Mouse (Mus musculus): ENCODE measurements around the gene Lrfn5. TPM values are rescaled to one million over a fixed set of nuclear protein-coding genes. Genes with fewer than 3 reads are reported as not detected.

Lrfn5 gene
- not detected in 2 replicates for polyA plus RNA-seq (2012; rRNA removed)

DNA sequence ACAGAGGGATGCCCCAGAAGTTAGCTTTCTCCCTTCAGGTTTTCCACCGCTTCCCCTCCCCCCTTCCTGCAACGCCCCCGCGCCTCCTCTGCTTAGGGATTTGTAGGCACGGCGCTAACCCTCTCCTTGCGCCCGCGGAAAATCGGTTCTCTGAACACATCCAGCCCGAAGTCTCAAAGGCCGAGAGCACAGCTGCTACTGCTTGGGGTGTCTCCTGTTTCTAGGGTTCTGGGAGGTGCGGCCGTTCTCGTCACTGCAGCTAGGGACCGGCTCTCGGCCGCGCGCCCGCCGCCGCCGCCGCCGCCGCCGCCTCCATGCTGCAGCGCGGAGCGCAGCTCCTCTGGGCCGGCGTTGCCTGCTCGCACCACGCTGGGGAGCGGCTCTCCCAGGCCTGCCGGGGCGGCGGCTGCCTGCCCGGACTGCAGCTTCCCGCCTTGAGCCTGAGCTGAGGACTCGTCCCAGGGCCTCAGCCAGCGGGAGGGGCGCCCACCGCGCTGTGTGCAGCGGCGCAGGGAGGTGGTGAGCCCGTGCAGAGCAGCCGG, at the start of gene Lrfn5:
Lrfn5 (plus strand) TSS at position 322 of the 542 bp plus-strand sequence.
- Histone ChIP-seq H3K36me3 (ENCODE audit: control insufficient read depth, insufficient read depth, low read length) (no peaks in the 10 kb centered on the region), H3K4me1 (replicated peaks; ENCODE audit: control insufficient read depth, insufficient read depth, low read length) (no peaks in the 10 kb centered on the region), H3K27me3 (ENCODE audit: control insufficient read depth, insufficient read depth, low read length) (no peaks in the 10 kb centered on the region; the same call in 1 of the 2 replicates), H3K4me3 (ENCODE audit: control insufficient read depth, insufficient read depth, low read length) (no peak within 1 kb of the TSS), H3K27ac (ENCODE audit: control insufficient read depth, insufficient read depth, low read length) (no peak within 1 kb of the TSS)
- DNase-seq = no peak
- TF ChIP-seq CTCF (IDR thresholded peaks at IDR 0.05; ENCODE audit: borderline replicate concordance, control insufficient read depth, extremely low read depth, insufficient read depth, low read length, poor library complexity) = no peak
- TF ChIP-seq POLR2A (IDR thresholded peaks at IDR 0.05; ENCODE audit: control insufficient read depth, extremely low read depth, insufficient read depth, low read length, poor library complexity) = no peak
- 3% methylated on average over 50 of the region's 50 CpGs for WGBS

DNA sequence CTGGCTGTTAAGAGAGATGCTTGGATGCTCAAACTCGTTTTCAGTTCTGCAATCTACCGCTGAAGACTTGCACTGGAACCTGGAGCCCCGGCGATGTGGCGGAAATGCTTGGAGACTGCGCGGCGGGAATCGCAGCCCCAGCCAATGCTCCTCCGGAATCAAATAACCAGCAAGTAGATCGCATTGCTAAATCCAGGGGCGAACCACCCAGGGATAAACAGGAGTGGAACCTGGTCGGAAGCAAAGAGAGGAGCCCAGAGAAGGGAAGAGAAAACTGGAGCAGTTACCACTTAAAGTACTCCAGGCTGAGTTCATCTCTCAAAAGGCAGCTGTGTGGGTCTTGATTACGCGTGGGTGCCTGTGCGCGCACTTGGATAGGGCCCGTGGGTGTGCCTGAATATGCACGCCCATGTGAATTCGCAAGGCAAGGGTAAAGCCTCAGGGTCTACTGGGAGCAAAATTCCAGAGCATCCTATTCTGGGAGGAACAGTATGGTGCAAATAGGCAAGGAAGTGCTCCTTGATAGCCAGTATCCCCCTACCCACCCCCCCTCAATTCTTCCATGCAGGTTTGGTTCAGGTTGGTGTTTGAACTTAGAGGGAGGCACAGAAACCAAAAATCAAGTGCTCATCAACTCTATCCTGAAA, 1.3 kb upstream of the Lrfn5 start:
- DNase-seq = no peak
- no peak for TF ChIP-seq CTCF (IDR thresholded peaks at IDR 0.05; ENCODE audit: borderline replicate concordance, control insufficient read depth, extremely low read depth, insufficient read depth, low read length, poor library complexity)
- no peak for TF ChIP-seq POLR2A (IDR thresholded peaks at IDR 0.05; ENCODE audit: control insufficient read depth, extremely low read depth, insufficient read depth, low read length, poor library complexity)

DNA sequence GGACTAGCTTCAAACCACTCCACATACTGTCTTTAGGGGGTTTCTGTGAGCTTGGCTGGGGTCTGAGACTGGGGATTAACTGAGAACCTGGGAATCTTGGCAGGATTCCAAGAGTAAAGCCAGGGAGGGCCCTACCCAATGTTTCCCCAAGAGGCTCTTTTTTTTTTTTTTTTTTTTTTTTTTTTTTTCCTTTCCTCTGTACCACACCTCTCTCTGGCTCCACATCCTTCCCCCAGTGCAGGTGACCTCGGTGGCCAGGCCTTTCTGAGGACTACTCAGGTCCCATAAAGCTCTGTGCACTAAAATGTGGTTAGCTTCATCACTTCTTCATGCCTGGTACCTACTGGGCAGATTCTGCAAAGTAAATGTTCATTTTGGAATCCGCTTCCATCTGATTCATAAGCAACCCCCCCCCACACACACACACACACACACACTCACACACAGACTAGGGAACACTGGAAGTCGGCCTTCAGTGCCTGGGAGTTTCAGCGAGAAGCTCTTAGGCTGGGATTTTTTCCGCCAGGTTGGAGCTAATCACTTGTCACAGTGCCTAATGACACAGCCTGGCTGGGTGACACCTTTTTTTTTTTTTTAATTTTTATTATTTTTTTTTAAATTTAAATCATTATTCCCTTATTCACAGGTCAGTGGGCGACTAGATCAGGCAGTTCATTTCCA, 662 bp upstream of the Lrfn5 start:
- Histone ChIP-seq H3K4me3 (ENCODE audit: control insufficient read depth, insufficient read depth, low read length) (no peak overlapping the region), H3K27me3 (ENCODE audit: control insufficient read depth, insufficient read depth, low read length) (no peaks in the 10 kb centered on the region; the same call in 1 of the 2 replicates), H3K27ac (ENCODE audit: control insufficient read depth, insufficient read depth, low read length) (no peak overlapping the region), H3K36me3 (ENCODE audit: control insufficient read depth, insufficient read depth, low read length) (no peaks in the 10 kb centered on the region), H3K4me1 (replicated peaks; ENCODE audit: control insufficient read depth, insufficient read depth, low read length) (no peaks in the 10 kb centered on the region)
- DNase-seq = no peak
- TF ChIP-seq CTCF (IDR thresholded peaks at IDR 0.05; ENCODE audit: borderline replicate concordance, control insufficient read depth, extremely low read depth, insufficient read depth, low read length, poor library complexity) (no peak), POLR2A (IDR thresholded peaks at IDR 0.05; ENCODE audit: control insufficient read depth, extremely low read depth, insufficient read depth, low read length, poor library complexity) (no peak)
- WGBS = 13% methylated on average over 6 of the region's 6 CpGs

More for the DNA sequence above, 1.3 kb upstream of the Lrfn5 start:
- Histone ChIP-seq H3K36me3 (ENCODE audit: control insufficient read depth, insufficient read depth, low read length) (no peaks in the 10 kb centered on the region), H3K27me3 (ENCODE audit: control insufficient read depth, insufficient read depth, low read length) (no peaks in the 10 kb centered on the region; the same call in 1 of the 2 replicates), H3K4me3 (ENCODE audit: control insufficient read depth, insufficient read depth, low read length) (no peak overlapping the region), H3K27ac (ENCODE audit: control insufficient read depth, insufficient read depth, low read length) (no peak overlapping the region), H3K4me1 (replicated peaks; ENCODE audit: control insufficient read depth, insufficient read depth, low read length) (no peaks in the 10 kb centered on the region)
- WGBS = 16% methylated on average over 20 of the region's 20 CpGs

DNA sequence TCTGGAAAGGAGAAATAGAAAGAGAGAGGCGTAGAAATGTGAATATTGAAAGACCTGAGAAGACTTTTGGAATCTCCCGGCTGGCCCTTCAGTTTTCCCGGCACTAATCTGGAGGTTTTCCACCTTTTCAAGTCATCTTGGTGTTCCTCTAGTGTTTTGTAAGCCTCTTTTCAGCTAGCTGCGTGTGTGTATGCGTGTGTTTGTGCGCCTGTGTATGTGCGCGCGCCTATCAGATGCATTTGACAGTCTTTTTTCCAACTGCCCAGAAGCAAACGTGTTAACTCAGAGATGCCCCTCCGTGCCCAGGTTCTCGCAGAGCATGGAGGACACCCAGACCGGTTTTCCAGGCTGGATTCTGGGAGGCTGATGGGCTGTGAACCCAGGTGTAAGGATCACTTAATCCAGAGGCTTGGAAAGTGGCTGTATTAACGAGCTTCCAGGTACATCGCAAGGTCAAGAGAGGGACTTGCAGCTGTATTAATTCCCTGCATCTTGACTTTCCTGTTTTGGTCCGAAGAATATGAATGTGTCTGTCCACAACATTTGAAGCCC, 757 bp downstream of the Lrfn5 start:
- Histone ChIP-seq H3K4me3 (ENCODE audit: control insufficient read depth, insufficient read depth, low read length) (no peak overlapping the region), H3K27ac (ENCODE audit: control insufficient read depth, insufficient read depth, low read length) (no peak overlapping the region), H3K4me1 (replicated peaks; ENCODE audit: control insufficient read depth, insufficient read depth, low read length) (no peaks in the 10 kb centered on the region), H3K27me3 (ENCODE audit: control insufficient read depth, insufficient read depth, low read length) (no peaks in the 10 kb centered on the region; the same call in 1 of the 2 replicates), H3K36me3 (ENCODE audit: control insufficient read depth, insufficient read depth, low read length) (no peaks in the 10 kb centered on the region)
- 6% methylated on average over 16 of the region's 16 CpGs for WGBS
- TF ChIP-seq CTCF (IDR thresholded peaks at IDR 0.05; ENCODE audit: borderline replicate concordance, control insufficient read depth, extremely low read depth, insufficient read depth, low read length, poor library complexity) = no peak
- no peak for TF ChIP-seq POLR2A (IDR thresholded peaks at IDR 0.05; ENCODE audit: control insufficient read depth, extremely low read depth, insufficient read depth, low read length, poor library complexity)
- DNase-seq = no peak

DNA sequence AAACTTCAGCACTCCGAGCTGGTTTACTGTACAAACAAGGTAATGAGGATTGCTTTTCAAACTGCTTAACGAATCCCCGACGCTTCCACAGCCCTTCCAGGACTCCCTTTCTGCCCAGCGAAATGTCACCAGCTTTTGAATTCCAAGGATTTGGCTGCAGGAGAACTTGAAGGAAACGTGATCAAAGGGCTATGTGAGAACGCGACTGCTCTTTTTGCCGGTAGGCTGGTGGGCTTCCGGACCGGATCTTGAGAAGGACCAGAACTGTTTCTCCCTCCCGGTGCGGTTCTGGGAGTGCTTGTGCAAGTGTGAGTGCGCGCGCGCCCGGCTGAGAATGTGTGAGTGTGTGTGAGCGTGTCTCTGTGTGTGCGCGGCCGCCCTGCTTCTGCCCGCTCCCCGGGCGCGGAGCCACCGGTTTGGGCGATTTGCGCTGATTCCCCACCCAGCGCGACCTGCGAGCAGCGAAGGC, 1.3 kb downstream of the Lrfn5 start:
- no peak overlapping the region for H3K4me3 ChIP-seq (ENCODE audit: control insufficient read depth, insufficient read depth, low read length)
- H3K36me3 ChIP-seq (ENCODE audit: control insufficient read depth, insufficient read depth, low read length) = no peaks in the 10 kb centered on the region
- H3K4me1 ChIP-seq (replicated peaks; ENCODE audit: control insufficient read depth, insufficient read depth, low read length) = no peaks in the 10 kb centered on the region
- WGBS = 6% methylated on average over 33 of the region's 33 CpGs
- no peak for DNase-seq
- H3K27me3 ChIP-seq (ENCODE audit: control insufficient read depth, insufficient read depth, low read length) = no peaks in the 10 kb centered on the region; the same call in 1 of the 2 replicates
- H3K27ac ChIP-seq (ENCODE audit: control insufficient read depth, insufficient read depth, low read length) = no peak overlapping the region
- TF ChIP-seq CTCF (IDR thresholded peaks at IDR 0.05; ENCODE audit: borderline replicate concordance, control insufficient read depth, extremely low read depth, insufficient read depth, low read length, poor library complexity) (no peak), POLR2A (IDR thresholded peaks at IDR 0.05; ENCODE audit: control insufficient read depth, extremely low read depth, insufficient read depth, low read length, poor library complexity) (no peak)

DNA sequence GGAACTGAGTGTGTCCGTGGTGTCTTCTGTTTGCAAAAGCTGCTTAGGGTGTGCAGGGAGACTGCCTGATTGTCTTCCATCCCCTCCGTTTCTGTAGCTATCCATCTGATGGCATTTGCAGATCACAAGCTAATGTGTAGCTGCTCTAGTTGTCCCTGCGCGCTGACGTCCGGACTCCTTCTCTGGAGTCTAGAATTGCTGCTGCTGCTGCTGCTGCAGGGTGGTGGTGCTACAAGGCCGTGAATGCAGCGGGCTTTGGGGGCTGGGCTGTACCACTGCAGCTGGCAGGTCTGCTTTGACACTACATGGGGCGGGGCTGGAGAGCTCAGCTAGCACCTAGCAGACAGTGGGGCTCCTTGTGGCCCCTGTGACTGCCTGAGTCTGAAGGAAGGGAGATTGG, 3.2 kb downstream of the Lrfn5 start:
- no peak for DNase-seq
- H3K27ac ChIP-seq (ENCODE audit: control insufficient read depth, insufficient read depth, low read length) = no peak overlapping the region
- H3K36me3 ChIP-seq (ENCODE audit: control insufficient read depth, insufficient read depth, low read length) = no peaks in the 10 kb centered on the region
- TF ChIP-seq CTCF (IDR thresholded peaks at IDR 0.05; ENCODE audit: borderline replicate concordance, control insufficient read depth, extremely low read depth, insufficient read depth, low read length, poor library complexity) = no peak
- no peak for TF ChIP-seq POLR2A (IDR thresholded peaks at IDR 0.05; ENCODE audit: control insufficient read depth, extremely low read depth, insufficient read depth, low read length, poor library complexity)
- WGBS = 13% methylated on average over 9 of the region's 9 CpGs
- no peak overlapping the region for H3K4me3 ChIP-seq (ENCODE audit: control insufficient read depth, insufficient read depth, low read length)
- H3K27me3 ChIP-seq (ENCODE audit: control insufficient read depth, insufficient read depth, low read length) = no peaks in the 10 kb centered on the region; the same call in 1 of the 2 replicates
- H3K4me1 ChIP-seq (replicated peaks; ENCODE audit: control insufficient read depth, insufficient read depth, low read length) = no peaks in the 10 kb centered on the region

Data from thymus, adult 2 months (tissue).